ENCODE assay signal across 7 mouse cellular contexts in genomic region chr17:46160090-46160662, GRCm38 (mm10). TPM values are rescaled to one million over a fixed set of nuclear protein-coding genes. Genes with fewer than 3 reads are reported as not detected.
DNase-seq lines count a peak whose midpoint lies in the region; ATAC-seq and TF ChIP-seq lines count a peak whose summit lies in the region.

No protein-coding gene starts in this region.

- peak overlapping the region; percentile 49 for H3K9ac ChIP-seq in embryonic facial prominence, embryonic 12.5 days
- peak overlapping the region; percentile 79 for H3K9ac ChIP-seq in limb, embryonic 11.5 days (ENCODE audit: low read length)
- peak overlapping the region; percentile 43; the same call in 1 of the 2 replicates for H3K9ac ChIP-seq in midbrain, embryonic 14.5 days (replicated peaks; ENCODE audit: low read length)

- H3K4me2 ChIP-seq in embryonic facial prominence, embryonic 12.5 days (replicated peaks): peak overlapping the region; percentile 83
- H3K4me2 ChIP-seq in limb, embryonic 11.5 days (ENCODE audit: low read depth, severe bottlenecking): peak overlapping the region; percentile 76
- peak overlapping the region; percentile 78 for H3K4me2 ChIP-seq in midbrain, embryonic 14.5 days (ENCODE audit: low read length)

- ATAC-seq in embryonic facial prominence, embryonic 12.5 days (ENCODE audit: insufficient number of reproducible peaks, insufficient read depth, low FRiP score, low TSS enrichment): peak; percentile 79
- peak; percentile 77 for ATAC-seq in limb, embryonic 11.5 days (ENCODE audit: insufficient number of reproducible peaks, low FRiP score, low TSS enrichment, low read depth)
- ATAC-seq in midbrain, embryonic 14.5 days (ENCODE audit: low FRiP score, low TSS enrichment): peak; percentile 62

- H3K4me3 ChIP-seq in embryonic facial prominence, embryonic 12.5 days: peak overlapping the region; percentile 80
- H3K4me3 ChIP-seq in limb, embryonic 11.5 days (ENCODE audit: low read depth, low read length): peak overlapping the region; percentile 77
- peak overlapping the region; percentile 79 for H3K4me3 ChIP-seq in midbrain, embryonic 14.5 days (replicated peaks; ENCODE audit: low read depth, low read length)
- peak overlapping the region; percentile 57 for H3K4me3 ChIP-seq in spleen, adult 2 months (ENCODE audit: extremely low read depth, insufficient read depth, insufficient read length)

- H3K4me1 ChIP-seq in embryonic facial prominence, embryonic 12.5 days: peaks cover 19% of the 10 kb centered on the region; the same call in 1 of the 2 replicates
- H3K4me1 ChIP-seq in limb, embryonic 11.5 days (ENCODE audit: control insufficient read depth, insufficient read depth, low read length): peaks cover 4% of the 10 kb centered on the region; the same call in 1 of the 2 replicates
- peaks cover 14% of the 10 kb centered on the region for H3K4me1 ChIP-seq in midbrain, embryonic 14.5 days (ENCODE audit: control insufficient read depth, insufficient read depth, low read length)
- peaks cover 12% of the 10 kb centered on the region; the same call in 1 of the 2 replicates for H3K4me1 ChIP-seq in spleen, adult 2 months (ENCODE audit: control insufficient read depth, insufficient read depth, insufficient read length)

- DNase-seq in adrenal gland, postnatal 14 days: peak; percentile 96
- peak; percentile 99 for DNase-seq in heart, adult 11 months
- peak; percentile 96 for DNase-seq in kidney, adult 18-20 months
- DNase-seq in limb, embryonic 11.5 days (ENCODE audit: low spot score): peak; percentile 92
- DNase-seq in midbrain, embryonic 14.5 days: peak; percentile 87
- DNase-seq in spleen, adult 2 months (ENCODE audit: low read depth in 1 of 2, low spot score in 2 of 2): peak; percentile 80 to 87

- H3K36me3 ChIP-seq in embryonic facial prominence, embryonic 12.5 days: peaks cover 17% of the 10 kb centered on the region
- peaks cover 8% of the 10 kb centered on the region for H3K36me3 ChIP-seq in limb, embryonic 11.5 days (ENCODE audit: control insufficient read depth, insufficient read depth, low read length)
- peaks cover 14% of the 10 kb centered on the region for H3K36me3 ChIP-seq in midbrain, embryonic 14.5 days (ENCODE audit: control insufficient read depth, insufficient read depth, low read length)
- H3K36me3 ChIP-seq in spleen, adult 2 months (ENCODE audit: control insufficient read depth, insufficient read depth, low read length): peaks cover 7% of the 10 kb centered on the region

- no peaks in the 10 kb centered on the region for H3K27me3 ChIP-seq in embryonic facial prominence, embryonic 12.5 days
- no peaks in the 10 kb centered on the region for H3K27me3 ChIP-seq in limb, embryonic 11.5 days (ENCODE audit: control insufficient read depth, insufficient read depth, low read length)
- H3K27me3 ChIP-seq in midbrain, embryonic 14.5 days (ENCODE audit: control insufficient read depth, insufficient read depth, low read length): no peaks in the 10 kb centered on the region
- no peaks in the 10 kb centered on the region for H3K27me3 ChIP-seq in spleen, adult 2 months (ENCODE audit: control insufficient read depth, insufficient read depth, low read length)

- H3K27ac ChIP-seq in embryonic facial prominence, embryonic 12.5 days: peak overlapping the region; percentile 85
- peak overlapping the region; percentile 62; the same call in 1 of the 2 replicates for H3K27ac ChIP-seq in limb, embryonic 11.5 days (replicated peaks; ENCODE audit: low read depth, low read length)
- peak overlapping the region; percentile 64; the same call in 1 of the 2 replicates for H3K27ac ChIP-seq in midbrain, embryonic 14.5 days (replicated peaks; ENCODE audit: low read depth, low read length)
- peak overlapping the region; percentile 81 for H3K27ac ChIP-seq in spleen, adult 2 months (ENCODE audit: insufficient read depth, low read length)

- peak; percentile 13; the same call in 1 of the 2 replicates for TF ChIP-seq POLR2A in spleen, adult 2 months (IDR thresholded peaks at IDR 0.05; ENCODE audit: low read depth, low read length)

- H3K9me3 ChIP-seq in embryonic facial prominence, embryonic 12.5 days: no peaks in the 10 kb centered on the region
- no peaks in the 10 kb centered on the region for H3K9me3 ChIP-seq in limb, embryonic 11.5 days (ENCODE audit: control insufficient read depth, low read length)
- H3K9me3 ChIP-seq in midbrain, embryonic 14.5 days (ENCODE audit: control insufficient read depth, low read length): no peaks in the 10 kb centered on the region

- peak; percentile 6; the same call in 1 of the 2 replicates for TF ChIP-seq CTCF in spleen, adult 2 months (IDR thresholded peaks at IDR 0.05; ENCODE audit: extremely low read depth, insufficient read depth, insufficient read length, insufficient replicate concordance)

- under 1% methylated on average over 16 of the region's 16 CpGs for WGBS in embryonic facial prominence, embryonic 12.5 days
- under 1% methylated on average over 16 of the region's 16 CpGs for WGBS in limb, embryonic 11.5 days
- under 1% methylated on average over 16 of the region's 16 CpGs for WGBS in midbrain, embryonic 14.5 days
- under 1% methylated on average over 16 of the region's 16 CpGs for WGBS in spleen, adult 2 months

RNA-seq across cellular contexts. Expression of gene Gtpbp2, which starts 0.7 kb away (rescaled TPM):
- total RNA-seq in adrenal gland, postnatal 14 days (2021): 74.2 and 90.1 TPM in 2 replicates
- polyA plus RNA-seq in embryonic facial prominence, embryonic 12.5 days (2016; fragmentation: Nextera tagmentation; extraction: Ambion mirVana): 48.8 and 50.2 TPM in 2 replicates
- polyA plus RNA-seq in limb, embryonic 11.5 days (2014; fragmentation: Nextera tagmentation; extraction: Ambion mirVana): 29.4 and 30.1 TPM in 2 replicates
- 27.2 and 35.4 TPM in 2 replicates for polyA plus RNA-seq in midbrain, embryonic 14.5 days (2014; fragmentation: Nextera tagmentation; extraction: Ambion mirVana)
- 176 and 177 TPM in 2 replicates for polyA plus RNA-seq in spleen, adult 2 months (2012; rRNA removed)

RNA-seq across cellular contexts. Expression of gene Mad2l1bp, which starts 6.8 kb away (rescaled TPM):
- total RNA-seq in adrenal gland, postnatal 14 days (2021): 10.8 and 13.9 TPM in 2 replicates
- polyA plus RNA-seq in embryonic facial prominence, embryonic 12.5 days (2016; fragmentation: Nextera tagmentation; extraction: Ambion mirVana): 33.0 and 33.7 TPM in 2 replicates
- polyA plus RNA-seq in limb, embryonic 11.5 days (2014; fragmentation: Nextera tagmentation; extraction: Ambion mirVana): 34.9 and 39.7 TPM in 2 replicates
- 22.4 and 22.8 TPM in 2 replicates for polyA plus RNA-seq in midbrain, embryonic 14.5 days (2014; fragmentation: Nextera tagmentation; extraction: Ambion mirVana)
- polyA plus RNA-seq in spleen, adult 2 months (2012; rRNA removed): 16.5 and 17.7 TPM in 2 replicates

RNA-seq across cellular contexts. Expression of gene Rsph9, which starts 16.2 kb away (rescaled TPM):
- total RNA-seq in adrenal gland, postnatal 14 days (2021): 4.9 and 6.3 TPM in 2 replicates
- 11.7 and 12.2 TPM in 2 replicates for polyA plus RNA-seq in embryonic facial prominence, embryonic 12.5 days (2016; fragmentation: Nextera tagmentation; extraction: Ambion mirVana)
- polyA plus RNA-seq in limb, embryonic 11.5 days (2014; fragmentation: Nextera tagmentation; extraction: Ambion mirVana): 12.1 and 13.1 TPM in 2 replicates
- polyA plus RNA-seq in midbrain, embryonic 14.5 days (2014; fragmentation: Nextera tagmentation; extraction: Ambion mirVana): 38.8 and 58.1 TPM in 2 replicates
- 0.58 and 2.1 TPM in 2 replicates for polyA plus RNA-seq in spleen, adult 2 months (2012; rRNA removed)

RNA-seq across cellular contexts. Expression of gene Polh, which starts 42.3 kb away (rescaled TPM):
- 37.3 and 38.5 TPM in 2 replicates for total RNA-seq in adrenal gland, postnatal 14 days (2021)
- 16.3 and 16.6 TPM in 2 replicates for polyA plus RNA-seq in embryonic facial prominence, embryonic 12.5 days (2016; fragmentation: Nextera tagmentation; extraction: Ambion mirVana)
- 10.3 and 13.6 TPM in 2 replicates for polyA plus RNA-seq in limb, embryonic 11.5 days (2014; fragmentation: Nextera tagmentation; extraction: Ambion mirVana)
- 5.9 and 6.3 TPM in 2 replicates for polyA plus RNA-seq in midbrain, embryonic 14.5 days (2014; fragmentation: Nextera tagmentation; extraction: Ambion mirVana)
- polyA plus RNA-seq in spleen, adult 2 months (2012; rRNA removed): 5.2 and 5.6 TPM in 2 replicates

RNA-seq across cellular contexts. Expression of gene Xpo5, which starts 42.4 kb away (rescaled TPM):
- total RNA-seq in adrenal gland, postnatal 14 days (2021): 61.0 and 67.9 TPM in 2 replicates
- polyA plus RNA-seq in embryonic facial prominence, embryonic 12.5 days (2016; fragmentation: Nextera tagmentation; extraction: Ambion mirVana): 56.3 and 57.3 TPM in 2 replicates
- 73.0 and 73.8 TPM in 2 replicates for polyA plus RNA-seq in limb, embryonic 11.5 days (2014; fragmentation: Nextera tagmentation; extraction: Ambion mirVana)
- polyA plus RNA-seq in midbrain, embryonic 14.5 days (2014; fragmentation: Nextera tagmentation; extraction: Ambion mirVana): 42.3 and 54.3 TPM in 2 replicates
- 14.7 and 16.8 TPM in 2 replicates for polyA plus RNA-seq in spleen, adult 2 months (2012; rRNA removed)

Comparison
In these comparisons a context has a peak if more than half of its experiments do, and no peak if none do; other contexts are left out.
1. Peak in every context shown above with its lines: DNase-seq, ATAC-seq, H3K4me3 ChIP-seq and H3K27ac ChIP-seq.